Mouse (Mus musculus) kidney, postnatal 4 days (tissue): ENCODE measurements at regions not wholly inside any gene's neighbourhood (a gene's known extent, or its start where the extent isn't known, plus 50 kb on each side); places are given as distances from the start of the nearest gene placed in this dataset.

Experiments used
- DNase-seq, 2 experiments: peaks; one replicate each; pipeline ENCODE4 v3.0.0; 2021; ENCODE audit warnings: mixed read lengths in 2 of 2

GRCm38 (mm10) chr7:51722420-51722819 is 100.6 kb downstream of the Slc17a6 start:
- DNase-seq = no peak

- peak in 1 of 2 experiments; percentile 7 for DNase-seq
Measured at GRCm38 (mm10) chr7:51723955-51724354, 102.1 kb downstream of the Slc17a6 start.

- DNase-seq = no peak
Measured at GRCm38 (mm10) chr7:51736285-51736684, 114.5 kb downstream of the Slc17a6 start.

GRCm38 (mm10) chr7:51739590-51739989 is 117.8 kb downstream of the Slc17a6 start:
- no peak for DNase-seq

GRCm38 (mm10) chr7:51740928-51741327 is 119.1 kb downstream of the Slc17a6 start:
- DNase-seq = no peak

GRCm38 (mm10) chr7:51742720-51743119 is 119.1 kb upstream of the Gas2 start:
- DNase-seq = no peak

GRCm38 (mm10) chr7:51745598-51745997 is 116.2 kb upstream of the Gas2 start:
- no peak for DNase-seq

- peak in 1 of 2 experiments; percentile 5 for DNase-seq
Measured at GRCm38 (mm10) chr7:51748633-51749303, 113.0 kb upstream of the Gas2 start.

- DNase-seq = no peak
Measured at GRCm38 (mm10) chr7:51749304-51750129, 112.3 kb upstream of the Gas2 start.

GRCm38 (mm10) chr7:51750271-51750670 is 111.5 kb upstream of the Gas2 start:
- DNase-seq = no peak

- no peak for DNase-seq
Measured at GRCm38 (mm10) chr7:51753062-51753461, 108.8 kb upstream of the Gas2 start.

- peak; percentile 37 to 56 for DNase-seq
Measured at GRCm38 (mm10) chr7:51754208-51754888, 107.5 kb upstream of the Gas2 start.

- no peak for DNase-seq
Measured at GRCm38 (mm10) chr7:51756218-51756617, 105.6 kb upstream of the Gas2 start.

- no peak for DNase-seq
Measured at GRCm38 (mm10) chr7:51759536-51760153, 102.2 kb upstream of the Gas2 start.

GRCm38 (mm10) chr7:51767066-51767465 is 94.7 kb upstream of the Gas2 start:
- no peak for DNase-seq

GRCm38 (mm10) chr7:51771895-51772871 is 89.6 kb upstream of the Gas2 start:
- DNase-seq = no peak

GRCm38 (mm10) chr7:51775968-51776367 is 85.8 kb upstream of the Gas2 start:
- DNase-seq = no peak

GRCm38 (mm10) chr7:51783070-51783776 is 78.6 kb upstream of the Gas2 start:
- no peak for DNase-seq

GRCm38 (mm10) chr7:51783923-51784686 is 77.7 kb upstream of the Gas2 start:
- no peak for DNase-seq
